Comparison of ENCODE assay signal across 8 mouse cellular contexts in genomic region chr9:56165377-56165776, GRCm38 (mm10). TPM values are rescaled to one million over a fixed set of nuclear protein-coding genes. Genes with fewer than 3 reads are reported as not detected.
DNase-seq lines count a peak whose midpoint lies in the region; ATAC-seq and TF ChIP-seq lines count a peak whose summit lies in the region.

Gene Tspan3 (minus strand): TSS chr9:56165477.

- H3K27me3 ChIP-seq in testis, adult 2 months (ENCODE audit: control insufficient read depth, insufficient read depth, low read length) = no peaks in the 10 kb centered on the region
- H3K27me3 ChIP-seq in forebrain, embryonic 13.5 days = no peaks in the 10 kb centered on the region
- H3K27me3 ChIP-seq in limb, embryonic 14.5 days (ENCODE audit: control insufficient read depth, insufficient read depth, low read length) = no peaks in the 10 kb centered on the region
- no peaks in the 10 kb centered on the region for H3K27me3 ChIP-seq in stomach, postnatal 0 days (ENCODE audit: control insufficient read depth, insufficient read depth, low read length)

- H3K4me2 ChIP-seq in forebrain, embryonic 13.5 days = no peak within 1 kb of the TSS
- H3K4me2 ChIP-seq in limb, embryonic 14.5 days (replicated peaks; ENCODE audit: low read depth, low read length, severe bottlenecking) = no peak within 1 kb of the TSS
- H3K4me2 ChIP-seq in stomach, postnatal 0 days (replicated peaks; ENCODE audit: low read depth) = no peak within 1 kb of the TSS

- TF ChIP-seq POLR2A in testis, adult 2 months (IDR thresholded peaks at IDR 0.05; ENCODE audit: control insufficient read depth, low read depth, low read length) = no peak
- no peak for TF ChIP-seq POLR2A in limb, embryonic 14.5 days (IDR thresholded peaks at IDR 0.05; ENCODE audit: borderline replicate concordance, extremely low read depth, insufficient read depth, insufficient read length)

- H3K4me1 ChIP-seq in testis, adult 2 months (ENCODE audit: control insufficient read depth, insufficient read depth, low read length) = no peaks in the 10 kb centered on the region
- H3K4me1 ChIP-seq in forebrain, embryonic 13.5 days = peaks cover 32% of the 10 kb centered on the region
- peaks cover 22% of the 10 kb centered on the region for H3K4me1 ChIP-seq in limb, embryonic 14.5 days (ENCODE audit: control insufficient read depth, insufficient read depth, low read length)
- no peaks in the 10 kb centered on the region for H3K4me1 ChIP-seq in stomach, postnatal 0 days (replicated peaks; ENCODE audit: control insufficient read depth, insufficient read depth)

- no peak for TF ChIP-seq EP300 in stomach, postnatal 0 days (optimal IDR thresholded peaks at IDR 0.05)

- no peak within 1 kb of the TSS for H3K9ac ChIP-seq in forebrain, embryonic 13.5 days
- H3K9ac ChIP-seq in limb, embryonic 14.5 days (ENCODE audit: low read depth, low read length, severe bottlenecking) = no peak within 1 kb of the TSS
- H3K9ac ChIP-seq in stomach, postnatal 0 days (ENCODE audit: low read length) = no peak within 1 kb of the TSS

- ATAC-seq in forebrain, embryonic 13.5 days = no peak
- ATAC-seq in limb, embryonic 14.5 days (ENCODE audit: low FRiP score, low read depth) = no peak
- no peak for ATAC-seq in stomach, postnatal 0 days (ENCODE audit: low FRiP score, low TSS enrichment)

- no peaks in the 10 kb centered on the region for H3K36me3 ChIP-seq in testis, adult 2 months (ENCODE audit: control insufficient read depth, insufficient read depth, low read length)
- H3K36me3 ChIP-seq in forebrain, embryonic 13.5 days (ENCODE audit: poor library complexity, severe bottlenecking) = no peaks in the 10 kb centered on the region
- no peaks in the 10 kb centered on the region for H3K36me3 ChIP-seq in limb, embryonic 14.5 days (ENCODE audit: control insufficient read depth, insufficient read depth, low read length)
- no peaks in the 10 kb centered on the region for H3K36me3 ChIP-seq in stomach, postnatal 0 days (ENCODE audit: control insufficient read depth, insufficient read depth, low read length)

- no peak for TF ChIP-seq CTCF in testis, adult 2 months (IDR thresholded peaks at IDR 0.05; ENCODE audit: control insufficient read depth, insufficient read depth, insufficient replicate concordance, low read depth, low read length)
- no peak for TF ChIP-seq CTCF in stomach, postnatal 0 days (IDR thresholded peaks at IDR 0.05; ENCODE audit: low read depth)

- WGBS in forebrain, embryonic 13.5 days = 93% methylated on average over 6 of the region's 6 CpGs
- 91% methylated on average over 6 of the region's 6 CpGs for WGBS in limb, embryonic 14.5 days
- 89% methylated on average over 6 of the region's 6 CpGs for WGBS in stomach, postnatal 0 days

- H3K4me3 ChIP-seq in testis, adult 2 months (ENCODE audit: control insufficient read depth, low read depth, low read length) = no peak within 1 kb of the TSS
- no peak within 1 kb of the TSS for H3K4me3 ChIP-seq in forebrain, embryonic 13.5 days
- H3K4me3 ChIP-seq in limb, embryonic 14.5 days (replicated peaks; ENCODE audit: low read length) = no peak within 1 kb of the TSS
- H3K4me3 ChIP-seq in stomach, postnatal 0 days (ENCODE audit: low read depth, low read length) = no peak within 1 kb of the TSS

- no peak for DNase-seq in testis, postnatal 14 days (ENCODE audit: low spot score)
- DNase-seq in heart, postnatal 4 days = no peak
- no peak for DNase-seq in limb, embryonic 14.5 days (ENCODE audit: low spot score)
- DNase-seq in stomach, postnatal 0 days (ENCODE audit: low spot score) = no peak
- DNase-seq in B cell, adult 2 months = no peak
- no peak for DNase-seq in frontal cortex, postnatal 25 days (ENCODE audit: low spot score in 2 of 2)

- no peak within 1 kb of the TSS for H3K27ac ChIP-seq in testis, adult 2 months (ENCODE audit: control insufficient read depth, insufficient read depth, low read depth, low read length)
- H3K27ac ChIP-seq in forebrain, embryonic 13.5 days = no peak within 1 kb of the TSS
- peak within 1 kb of the TSS; percentile 39 for H3K27ac ChIP-seq in limb, embryonic 14.5 days (replicated peaks; ENCODE audit: low read depth, low read length)
- no peak within 1 kb of the TSS for H3K27ac ChIP-seq in stomach, postnatal 0 days (replicated peaks)

- no peaks in the 10 kb centered on the region for H3K9me3 ChIP-seq in forebrain, embryonic 13.5 days (replicated peaks)
- H3K9me3 ChIP-seq in limb, embryonic 14.5 days (ENCODE audit: control insufficient read depth, low read length) = 0 out of 2 replicates have a peak, but pooled peaks cover 2% of the 10 kb centered on the region
- H3K9me3 ChIP-seq in stomach, postnatal 0 days (ENCODE audit: control insufficient read depth, low read length) = no peaks in the 10 kb centered on the region

RNA-seq across cellular contexts. Expression of gene Tspan3, which starts in this region (rescaled TPM):
- 61.5 and 71.2 TPM in 2 replicates for polyA plus RNA-seq in testis, adult 2 months (2012; rRNA removed)
- 500 and 563 TPM in 2 replicates for polyA plus RNA-seq in forebrain, embryonic 13.5 days (2015; fragmentation: Nextera tagmentation; extraction: Ambion mirVana)
- total RNA-seq in heart, postnatal 4 days (2021) = 100 to 1,000 TPM; 233 to 244 TPM
- polyA plus RNA-seq in limb, embryonic 14.5 days (2012; rRNA removed) = 359 and 443 TPM in 2 replicates
- 516 and 544 TPM in 2 replicates for polyA plus RNA-seq in limb, embryonic 14.5 days (2014; fragmentation: Nextera tagmentation; extraction: Ambion mirVana)
- 318 and 328 TPM in 2 replicates for polyA plus RNA-seq in stomach, postnatal 0 days (2015; fragmentation: Nextera tagmentation; extraction: Ambion mirVana)
